Mouse (Mus musculus) frontal cortex, postnatal 10 days (tissue): ENCODE results near the gene Kif1a.
A peak's percentile ranks its signal among the peaks of the same experiment; 100 is the strongest.

Experiments
- DNase-seq, 2 experiments: peaks; one replicate each; pipeline ENCODE4 v3.0.0; 2022; ENCODE audit warnings: low spot score in 2 of 2, mixed read lengths in 1 of 2

Gene Kif1a

DNA sequence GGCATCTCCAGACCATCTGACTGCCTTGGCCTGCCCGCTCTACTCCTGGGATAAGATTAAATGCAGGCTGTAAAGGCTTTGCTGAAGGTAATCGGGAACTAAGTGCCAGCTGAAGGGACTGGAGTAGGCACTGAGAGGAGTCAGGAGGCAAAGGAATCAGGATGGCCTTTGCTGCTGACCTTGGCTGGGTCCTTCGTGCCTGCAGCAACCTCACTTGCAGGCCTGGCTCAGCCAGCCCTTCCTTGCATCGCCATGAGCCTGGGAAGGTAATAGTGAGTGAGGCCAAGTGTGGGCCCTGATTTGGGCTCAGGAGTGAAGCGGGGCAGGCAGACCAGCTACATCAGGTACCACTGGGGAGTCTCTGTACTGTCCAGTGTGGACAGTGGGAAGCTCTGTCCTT is 2.8 kb downstream of the Kif1a start:
- DNase-seq = no peak

GRCm38 (mm10) chr1:93092582-93092981 is 9.2 kb downstream of the Kif1a start:
- no peak for DNase-seq

DNA sequence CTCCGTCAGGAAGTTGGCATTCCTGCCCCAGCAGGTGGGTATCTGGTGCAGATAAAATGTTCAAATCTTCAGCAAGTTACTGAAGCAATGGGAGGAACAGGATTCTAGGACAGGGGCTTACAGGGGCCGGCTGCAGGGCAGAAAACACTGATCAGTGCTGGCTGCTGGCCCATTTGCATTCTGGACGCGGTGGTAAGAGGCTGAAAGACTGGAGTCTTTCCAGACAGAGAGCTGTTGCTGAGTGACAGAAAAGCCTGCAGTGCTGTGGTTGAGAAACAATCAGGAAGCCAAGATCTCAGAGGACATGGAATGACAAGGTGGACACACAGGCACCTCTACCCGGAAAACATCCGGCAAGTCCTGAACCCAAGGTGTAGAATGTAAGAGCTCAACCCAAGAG is 16.6 kb downstream of the Kif1a start:
- no peak for DNase-seq

- peak in 1 of 2 experiments; percentile 50 for DNase-seq
Measured at GRCm38 (mm10) chr1:93083420-93084285, 18.1 kb downstream of the Kif1a start.

DNA sequence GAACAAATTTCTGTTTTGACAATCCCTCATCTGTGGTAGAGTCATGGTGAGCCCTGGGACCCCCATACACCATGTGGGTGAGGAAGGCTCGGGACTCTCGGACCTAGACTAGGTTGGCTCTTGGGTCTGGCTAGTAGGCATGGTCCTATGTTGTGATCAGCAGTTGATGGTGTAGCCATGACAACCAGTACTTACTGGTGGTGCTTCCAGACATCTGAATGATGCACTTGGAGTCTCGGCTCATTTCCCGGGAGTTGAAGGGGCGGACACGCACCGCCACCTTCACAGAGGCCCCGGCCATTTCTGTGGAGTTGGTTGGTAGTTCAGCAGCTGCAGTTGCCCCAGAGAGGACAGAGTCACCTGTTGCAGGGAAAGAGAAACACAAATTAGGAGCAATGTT is 19.6 kb downstream of the Kif1a start:
- DNase-seq = no peak

GRCm38 (mm10) chr1:93080930-93081589 is 20.7 kb downstream of the Kif1a start:
- no peak for DNase-seq

DNA sequence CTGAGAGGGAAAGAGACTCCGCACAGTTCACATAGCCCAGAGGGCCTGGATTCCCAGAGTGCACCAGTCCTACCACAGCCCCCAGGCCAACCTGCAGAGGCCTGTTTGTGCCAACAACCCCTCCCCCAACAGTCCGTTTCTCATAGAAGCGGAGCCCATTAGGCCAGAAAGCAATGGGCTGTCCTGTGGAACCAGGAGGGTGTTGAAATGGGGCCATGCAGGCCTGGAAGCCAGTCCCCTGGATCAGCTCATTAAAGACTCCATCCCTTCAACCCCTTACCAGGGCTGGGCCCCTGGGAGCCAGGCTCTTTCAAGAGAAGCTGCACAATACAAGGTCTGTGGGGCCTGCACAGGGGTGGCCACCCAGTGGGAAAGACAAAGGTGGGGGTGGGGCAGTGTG is 22.1 kb downstream of the Kif1a start:
- DNase-seq = peak; percentile 45 to 67

DNA sequence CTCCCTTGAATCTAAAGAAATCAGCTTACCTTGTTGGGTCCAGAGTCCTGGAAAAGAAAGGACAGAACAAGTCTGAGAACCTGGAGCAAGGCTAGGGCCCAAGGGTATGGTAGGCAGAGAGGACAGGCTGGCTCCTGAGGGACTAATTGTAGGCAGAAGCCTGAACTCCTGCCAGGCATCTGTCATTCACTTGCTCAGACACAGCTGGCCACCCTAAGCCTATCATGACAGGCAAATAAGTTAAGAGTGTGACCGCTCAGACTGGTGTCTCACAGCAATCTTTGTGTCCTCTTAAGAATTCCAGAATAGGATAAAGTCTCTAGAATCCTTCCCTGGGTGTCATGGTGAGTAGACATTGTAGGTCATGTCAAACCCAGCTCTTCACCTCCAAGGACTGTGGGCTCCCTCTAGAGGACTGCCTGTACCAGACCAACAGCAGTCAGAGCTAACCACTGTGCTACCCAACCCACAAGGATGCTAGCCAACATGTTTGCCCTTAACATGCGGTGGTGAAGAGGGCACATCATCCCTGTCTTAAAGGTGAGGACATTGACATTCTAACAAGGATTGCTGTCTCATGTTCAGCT is 29.4 kb downstream of the Kif1a start:
- DNase-seq = no peak

- no peak for DNase-seq
Measured at GRCm38 (mm10) chr1:93071487-93071971, 30.2 kb downstream of the Kif1a start.

- DNase-seq = no peak
Measured at GRCm38 (mm10) chr1:93070881-93071280, 30.9 kb downstream of the Kif1a start.

DNA sequence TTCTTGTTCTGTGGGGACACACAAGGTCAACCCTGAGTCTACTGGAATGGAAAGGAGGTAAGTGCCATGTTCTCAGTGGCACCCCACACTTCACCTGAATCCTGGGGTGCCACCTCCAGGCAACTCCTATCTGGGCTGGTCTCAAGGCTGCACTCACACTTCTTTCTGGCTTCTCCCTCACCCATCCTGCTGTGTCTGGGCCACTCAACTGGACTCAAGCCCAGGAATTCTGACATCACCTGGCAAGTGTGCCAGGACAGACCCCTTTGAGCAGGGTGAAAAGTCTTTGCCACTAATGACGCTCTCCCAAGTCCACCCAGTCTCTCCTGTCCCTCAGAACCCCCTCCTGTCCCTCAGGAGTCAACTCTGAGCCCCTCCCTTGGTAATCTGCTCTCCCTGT is 33.2 kb downstream of the Kif1a start:
- DNase-seq = no peak

DNA sequence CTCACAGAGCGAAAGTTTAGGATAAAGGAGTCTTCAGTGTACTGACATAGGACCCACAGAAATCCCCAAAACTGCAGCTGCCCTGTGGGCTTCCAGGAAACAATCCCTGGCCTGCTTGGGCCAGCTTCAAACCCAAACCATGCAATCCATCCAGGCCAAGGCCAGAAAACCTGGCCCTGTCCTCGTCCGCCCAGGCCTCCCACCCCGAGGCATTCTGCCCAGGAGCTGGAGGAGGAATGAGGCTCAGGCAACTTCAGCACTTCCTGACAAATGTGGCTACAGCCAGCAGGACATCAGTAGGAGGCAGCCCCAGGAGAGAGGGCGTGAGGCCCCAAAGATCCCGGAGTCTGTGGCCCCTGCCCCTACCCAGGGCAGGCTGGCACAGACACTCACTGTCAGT is 36.1 kb downstream of the Kif1a start:
- no peak for DNase-seq

DNA sequence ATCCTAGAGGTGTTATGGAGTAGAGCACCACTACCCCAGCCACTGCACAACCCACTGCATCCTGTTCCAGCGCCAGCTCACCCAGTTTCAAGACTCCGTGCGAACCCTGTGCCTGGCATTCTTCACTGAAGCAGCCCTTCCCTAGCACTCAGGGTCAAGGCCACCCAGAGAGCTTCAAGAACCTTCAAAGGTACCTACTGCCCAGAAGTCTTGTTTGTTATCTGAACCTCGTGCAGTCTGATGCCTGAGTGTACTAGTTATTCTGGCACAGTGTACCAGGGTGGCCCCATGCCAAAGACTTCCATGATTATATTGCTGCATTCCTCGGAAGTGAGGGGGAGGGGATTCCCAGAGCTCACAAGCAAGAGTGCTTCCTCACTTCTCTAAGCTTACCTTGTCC is 38.1 kb downstream of the Kif1a start:
- DNase-seq = no peak

GRCm38 (mm10) chr1:93051124-93051833 is 50.5 kb downstream of the Kif1a start:
- no peak for DNase-seq

DNA sequence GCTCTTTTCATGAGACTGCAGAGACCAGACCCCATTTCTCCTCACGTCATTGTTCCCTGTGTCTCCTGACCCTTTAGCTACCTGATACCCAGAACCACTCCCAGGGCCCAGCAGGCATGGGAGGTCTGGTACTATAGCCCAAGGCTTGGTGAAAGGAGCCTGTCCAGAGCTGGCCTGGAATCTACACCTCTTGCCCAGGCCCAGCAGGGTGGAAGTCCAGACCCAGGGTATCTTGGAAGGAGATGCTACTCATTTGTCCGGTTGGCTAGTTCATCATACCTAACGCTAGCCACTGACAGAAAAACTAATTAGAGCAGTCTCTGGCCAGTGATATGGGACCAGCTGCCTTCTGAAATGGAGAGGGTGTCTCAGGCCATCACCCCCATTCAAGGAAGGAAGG is 51.7 kb downstream of the Kif1a start:
- no peak for DNase-seq

DNA sequence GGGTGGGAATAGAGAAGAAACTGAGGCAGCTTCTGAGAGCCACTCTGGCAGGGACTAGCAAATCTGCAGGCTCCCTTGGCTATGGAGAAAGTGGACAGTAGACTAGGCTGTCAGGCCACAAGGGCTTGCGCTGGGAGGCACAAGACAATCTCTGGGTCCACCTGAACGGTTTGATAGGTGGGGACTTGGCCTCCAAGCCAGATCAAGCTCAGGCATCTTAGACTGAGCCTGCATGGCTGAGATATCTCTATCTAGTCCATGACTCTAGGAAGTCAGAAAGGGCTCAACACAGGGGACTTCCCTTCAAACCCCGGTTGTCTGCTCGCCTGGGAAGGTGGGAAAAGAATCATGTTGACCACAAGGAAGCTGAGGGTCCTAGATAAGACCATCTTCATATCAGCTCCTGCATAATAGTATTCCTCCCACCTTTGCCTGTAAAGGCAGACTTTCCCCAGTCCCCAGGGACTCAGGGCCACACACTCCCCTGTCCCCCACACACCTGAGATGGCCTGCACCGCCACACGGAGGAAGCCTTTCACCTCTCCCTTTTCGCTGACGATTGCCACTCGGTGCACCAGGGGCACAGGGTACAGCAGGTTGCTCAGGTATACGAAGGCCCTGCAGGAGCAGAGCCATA is 55.5 kb downstream of the Kif1a start:
- DNase-seq = no peak

- DNase-seq = no peak
Measured at GRCm38 (mm10) chr1:93035981-93036380, 65.8 kb downstream of the Kif1a start.

DNA sequence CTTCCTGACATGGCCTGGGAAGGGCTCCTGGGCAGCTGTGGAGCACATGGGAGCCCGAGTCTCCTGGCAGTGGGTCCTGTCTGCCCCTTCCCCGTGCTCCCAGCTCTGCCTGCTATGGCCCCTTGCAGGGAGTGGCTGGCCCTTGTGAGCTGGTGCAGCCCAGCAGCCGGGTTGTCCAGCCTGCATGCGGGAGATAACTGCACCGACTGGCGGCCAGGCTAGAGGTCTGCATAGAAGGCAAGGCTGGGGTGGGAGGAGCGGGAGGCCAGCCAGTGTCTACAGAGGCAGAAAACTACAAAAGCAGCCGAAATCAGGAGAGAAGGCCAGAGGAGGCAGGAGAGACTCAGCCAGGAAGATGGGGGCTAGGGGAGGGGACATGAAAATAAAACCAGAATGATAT is 67.8 kb downstream of the Kif1a start:
- no peak for DNase-seq

DNA sequence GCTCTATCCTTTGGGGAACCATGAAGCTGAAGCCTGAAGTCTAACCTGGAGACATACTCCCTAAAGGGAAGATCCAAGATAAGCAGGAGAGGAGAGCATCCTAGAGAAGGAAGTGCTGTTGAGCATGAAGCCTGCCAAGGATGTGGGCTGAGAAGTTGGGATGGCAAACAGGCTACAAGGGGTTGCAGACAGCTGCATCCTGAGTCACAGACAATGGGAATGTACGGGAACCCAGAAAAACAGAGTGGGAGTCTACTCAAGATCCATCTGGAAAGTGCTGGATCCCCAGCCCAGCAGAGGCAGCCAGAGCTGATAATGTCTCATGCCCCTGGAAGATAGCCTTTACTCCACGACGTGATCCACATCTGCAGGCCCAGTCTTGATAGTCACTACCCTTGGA is 70.6 kb downstream of the Kif1a start:
- DNase-seq = no peak

DNA sequence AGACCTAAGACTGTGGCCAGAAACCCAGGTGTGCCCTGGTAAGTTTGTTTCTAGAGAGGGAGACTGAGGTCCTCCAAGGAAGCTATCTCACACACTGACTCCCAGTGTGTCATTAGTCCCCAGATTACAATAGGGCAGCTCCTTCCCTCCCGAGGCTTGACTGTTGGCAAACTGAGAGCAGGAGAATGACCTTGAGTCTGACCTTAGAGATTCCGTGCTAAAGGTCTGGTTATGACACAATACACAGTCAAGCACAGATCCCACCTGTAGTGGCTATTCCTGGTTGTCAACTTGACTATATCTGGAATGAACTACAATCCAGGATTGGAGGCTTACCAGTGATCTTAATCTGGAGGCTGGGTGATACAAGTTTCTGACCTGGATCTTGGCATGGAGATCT is 71.7 kb downstream of the Kif1a start:
- DNase-seq = no peak

- no peak for DNase-seq
Measured at GRCm38 (mm10) chr1:93029387-93029786, 72.4 kb downstream of the Kif1a start.

DNA sequence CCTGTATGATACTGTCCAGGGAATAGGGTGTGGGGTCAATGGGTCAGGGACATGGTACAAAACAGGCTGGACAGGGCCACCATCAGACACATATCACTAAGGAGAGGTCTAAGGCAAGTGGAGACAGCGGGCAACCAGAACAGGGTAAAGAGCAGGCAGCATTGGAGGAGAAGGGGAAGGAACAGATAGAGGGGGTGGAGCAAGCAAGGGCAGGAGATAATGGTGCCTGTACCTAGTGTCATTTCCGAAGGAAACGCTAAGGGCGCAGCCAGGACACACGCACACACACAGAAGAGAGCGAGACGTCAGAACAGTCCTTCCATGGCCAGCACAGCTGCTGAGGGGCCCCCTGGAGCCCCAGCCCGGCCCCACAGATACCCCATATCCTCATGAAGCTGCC is 75.2 kb downstream of the Kif1a start:
- DNase-seq = no peak
